Mouse (Mus musculus) limb, embryonic 11.5 days (tissue): ENCODE results near the gene Gm10972. TPM values are rescaled to one million over a fixed set of nuclear protein-coding genes. Genes with fewer than 3 reads are reported as not detected.
"Not testable (repeated sequence)": the region's sequence is repeated elsewhere in the genome, so short reads cannot be mapped to it uniquely, and the experiment has no call there.

ENCODE experiments used
- ATAC-seq: fragments of 200-750 bp; cut with Nextera tagmentation; 2 replicates; pipeline ENCODE4 v1.8.0; 2017; ENCODE audit warnings: low read depth; ENCODE audit not compliant: insufficient number of reproducible peaks, low FRiP score, low TSS enrichment
- DNase-seq: peaks from one replicate; pipeline ENCODE4 v3.0.0-alpha.2; 2015; ENCODE audit warnings: low spot score
- H3K27ac ChIP-seq: fragments of 300-500 bp; sonication (generic); replicated peaks from 2 replicates; pipeline ENCODE4 v1.5.1; 2014; ENCODE audit warnings: low read depth, mild to moderate bottlenecking, low read length
- H3K27me3 ChIP-seq: fragments of 300-500 bp; sonication (generic); 2 replicates; pipeline ENCODE4 v1.6.1; 2014; ENCODE audit warnings: mild to moderate bottlenecking, low read length, mixed read lengths; ENCODE audit not compliant: control insufficient read depth, insufficient read depth
- H3K36me3 ChIP-seq: fragments of 300-500 bp; sonication (generic); 2 replicates; pipeline ENCODE4 v1.6.1; 2014; ENCODE audit warnings: mild to moderate bottlenecking, low read length, moderate library complexity, mixed read lengths; ENCODE audit not compliant: control insufficient read depth, insufficient read depth
- H3K4me1 ChIP-seq: fragments of 300-500 bp; sonication (generic); 2 replicates; pipeline ENCODE4 v1.6.1; 2014; ENCODE audit warnings: low read length, mixed read lengths; ENCODE audit not compliant: control insufficient read depth, insufficient read depth
- H3K4me2 ChIP-seq: fragments of 300-500 bp; sonication (generic); 2 replicates; pipeline ENCODE4 v1.6.1; 2014; ENCODE audit warnings: low read depth, mild to moderate bottlenecking, moderate library complexity; ENCODE audit not compliant: severe bottlenecking
- H3K4me3 ChIP-seq: fragments of 300-500 bp; sonication (generic); 2 replicates; pipeline ENCODE4 v1.5.1; 2014; ENCODE audit warnings: low read depth, low read length
- H3K9ac ChIP-seq: fragments of 300-500 bp; sonication (generic); 2 replicates; pipeline ENCODE4 v1.6.1; 2014; ENCODE audit warnings: mild to moderate bottlenecking, low read length
- H3K9me3 ChIP-seq: fragments of 300-500 bp; sonication (generic); 2 replicates; pipeline ENCODE4 v1.6.1; 2016; ENCODE audit warnings: low read length; ENCODE audit not compliant: control insufficient read depth
- WGBS: fragments of 180-500 bp; shearing (Covaris S2); extraction: QIAGEN DNeasy Blood & Tissue Kit; methylation state at CpG from one replicate; pipeline ENCODE4 v1.1.7; 2014; 5-methylcytosine and 5-hydroxymethylcytosine counted together
- polyA plus RNA-seq: library from polyadenylated mRNA; unstranded; fragments of >200 nt; fragmentation: Nextera tagmentation; extraction: Ambion mirVana; gene quantifications from 2 replicates; pipeline ENCODE4 v1.2.1, GENCODE M21; 2014

Gm10972 gene
- polyA plus RNA-seq, 1 experiment from 2014 or later: not detected

DNA sequence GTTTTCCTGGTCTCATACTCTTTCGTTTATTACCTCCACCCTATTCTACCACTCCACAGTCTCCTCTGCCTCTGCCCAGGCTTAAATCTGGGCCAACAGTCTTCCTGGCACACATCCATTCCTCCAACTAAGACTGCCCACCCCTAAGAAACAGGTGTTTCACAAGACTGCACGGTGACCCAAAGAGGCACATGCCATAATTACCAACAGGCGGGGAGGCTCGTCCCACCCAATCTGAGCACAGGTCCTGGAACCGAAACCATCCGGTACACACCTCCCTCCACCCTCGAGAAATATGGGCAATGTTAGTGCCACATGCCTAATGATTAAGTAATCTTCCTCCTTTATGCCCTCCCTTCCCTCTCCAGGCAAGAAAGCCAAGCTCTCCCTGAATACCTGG lies 7.5 kb downstream of the Gm10972 start:
- Histone ChIP-seq H3K4me2 (no peak overlapping the region), H3K27me3 (no peaks in the 10 kb centered on the region), H3K36me3 (no peaks in the 10 kb centered on the region), H3K9me3 (no peaks in the 10 kb centered on the region), H3K4me3 (no peak overlapping the region), H3K27ac (no peak overlapping the region), H3K4me1 (peaks cover 11% of the 10 kb centered on the region), H3K9ac (no peak overlapping the region)
- no peak for ATAC-seq
- DNase-seq: no peak
- 61% methylated on average over 7 of the region's 7 CpGs for WGBS

- not testable (repeated sequence) for DNase-seq, H3K36me3 ChIP-seq, H3K4me2 ChIP-seq, H3K9ac ChIP-seq, H3K4me3 ChIP-seq, ATAC-seq, H3K9me3 ChIP-seq, H3K27me3 ChIP-seq, H3K27ac ChIP-seq
- WGBS: 84% methylated on average over 1 of the region's 1 CpGs
- peaks cover 13% of the 10 kb centered on the region for H3K4me1 ChIP-seq
Observed at GRCm38 (mm10) chr3:94653967-94654366, 11.1 kb downstream of the Gm10972 start.

- DNase-seq: peak; percentile 29
- Histone ChIP-seq H3K4me3 (peak overlapping the region; percentile 18), H3K4me2 (peak overlapping the region; percentile 53)
- H3K9ac ChIP-seq, H3K36me3 ChIP-seq, H3K4me1 ChIP-seq, H3K27ac ChIP-seq, H3K27me3 ChIP-seq, H3K9me3 ChIP-seq: not testable (repeated sequence)
- peak; percentile 55; the same call in 1 of the 2 replicates for ATAC-seq
- under 1% methylated on average over 23 of the region's 47 CpGs for WGBS
Observed at GRCm38 (mm10) chr3:94657852-94658739, 15.2 kb downstream of the Gm10972 start.

- DNase-seq, H3K27ac ChIP-seq, H3K27me3 ChIP-seq, H3K9me3 ChIP-seq, H3K36me3 ChIP-seq, H3K9ac ChIP-seq, H3K4me1 ChIP-seq: not testable (repeated sequence)
- ATAC-seq: peak; percentile 88
- Histone ChIP-seq H3K4me3 (peak within 1 kb of the TSS; percentile 18), H3K4me2 (peak within 1 kb of the TSS; percentile 53)
- WGBS: under 1% methylated on average over 18 of the region's 33 CpGs
Observed at GRCm38 (mm10) chr3:94658740-94659095, 15.8 kb downstream of the Gm10972 start, which contains the start of gene Tuft1. Tuft1 (minus strand) TSS chr3:94658872.

DNA sequence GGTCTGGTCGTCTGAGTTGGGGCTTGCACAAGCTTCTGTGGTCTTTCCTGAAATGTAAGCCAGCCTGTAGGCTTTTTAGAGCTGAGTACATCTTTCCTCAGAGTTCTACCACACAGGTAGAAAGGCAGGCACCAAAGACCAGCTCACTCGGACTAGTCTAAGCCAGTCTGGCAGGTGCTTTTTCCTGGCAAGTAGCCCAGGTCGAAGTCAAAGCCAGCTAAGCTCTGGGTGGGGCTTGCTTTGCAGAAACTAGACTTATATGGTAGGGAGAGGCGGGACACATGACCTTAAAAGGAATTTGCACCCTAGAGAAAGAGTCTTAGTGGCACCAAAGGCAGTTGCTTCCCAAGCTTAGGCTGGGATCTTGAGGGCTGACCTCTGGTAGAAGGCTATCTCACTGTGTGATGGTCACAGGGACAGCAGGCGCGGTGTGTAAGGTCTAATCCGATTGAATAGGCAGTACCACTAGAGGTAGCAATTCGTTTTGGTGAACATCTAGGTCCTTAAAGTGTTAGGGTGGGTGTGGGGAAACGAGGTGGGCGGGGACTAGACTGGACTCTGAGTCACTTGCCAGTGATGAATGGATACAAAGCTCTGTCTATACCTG lies 16.3 kb downstream of the Gm10972 start:
- H3K4me3 ChIP-seq, H3K36me3 ChIP-seq, H3K4me2 ChIP-seq, H3K27me3 ChIP-seq, H3K9ac ChIP-seq, H3K4me1 ChIP-seq, H3K9me3 ChIP-seq, DNase-seq, H3K27ac ChIP-seq: not testable (repeated sequence)
- WGBS: 26% methylated on average over 7 of the region's 10 CpGs
- ATAC-seq: peak; percentile 44

DNA sequence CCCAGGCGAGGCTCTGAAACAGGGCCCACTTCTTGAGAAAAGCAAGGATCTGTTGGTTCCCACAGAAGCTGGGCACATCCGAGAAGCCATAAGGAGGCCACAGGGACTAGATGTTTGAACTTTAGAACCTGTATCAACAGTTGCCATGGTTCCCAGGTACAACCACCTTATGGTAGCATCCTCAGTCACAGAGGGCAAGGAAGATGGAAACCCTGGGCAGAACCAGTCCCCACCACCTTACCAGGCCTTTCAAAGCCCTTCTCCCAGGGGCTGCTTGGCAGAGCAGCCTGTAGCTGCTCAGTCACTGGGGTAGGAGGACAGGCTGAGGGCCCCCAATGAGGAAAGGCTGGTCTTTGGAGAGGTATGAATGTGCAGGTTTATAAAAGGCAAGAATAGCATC lies 17.9 kb downstream of the Gm10972 start:
- ATAC-seq, H3K36me3 ChIP-seq, H3K9me3 ChIP-seq, H3K4me3 ChIP-seq, H3K4me2 ChIP-seq, H3K4me1 ChIP-seq, H3K9ac ChIP-seq, H3K27me3 ChIP-seq, DNase-seq, H3K27ac ChIP-seq: not testable (repeated sequence)
- WGBS: 92% methylated on average over 2 of the region's 2 CpGs

DNA sequence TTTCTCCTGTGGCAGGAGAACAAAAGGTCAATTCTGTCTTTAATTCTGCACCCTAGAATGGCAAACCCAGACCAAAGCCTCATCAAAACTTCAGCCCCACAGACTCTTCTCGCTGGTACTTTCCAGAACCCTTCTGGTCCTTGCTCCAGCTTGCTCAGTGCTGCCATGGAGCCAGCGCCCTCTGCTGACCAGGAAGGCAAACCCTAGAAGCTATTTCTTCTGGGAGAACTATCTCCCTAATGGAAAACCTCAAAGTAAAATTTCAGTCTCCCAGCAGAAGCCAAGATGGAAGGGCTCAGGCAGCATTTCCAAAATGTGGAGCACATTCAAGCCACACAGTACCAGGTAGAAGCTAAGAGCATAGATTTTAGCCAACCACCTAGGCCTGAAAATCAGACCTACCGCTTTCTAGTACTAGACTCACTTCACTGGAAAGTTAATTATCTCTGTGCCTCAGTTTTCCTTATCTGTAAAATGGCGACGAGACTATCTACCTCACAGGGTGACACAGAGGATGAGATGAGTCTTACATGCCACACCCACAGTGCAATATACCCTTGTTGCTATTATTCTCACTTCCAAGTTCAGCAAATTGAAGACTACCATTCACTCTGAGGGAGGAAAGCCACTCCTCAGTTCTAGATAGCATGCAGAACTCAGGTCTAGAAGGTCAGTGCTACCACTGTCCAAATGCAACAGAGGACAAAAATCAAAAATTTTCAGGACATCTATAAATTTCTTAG lies 22.3 kb downstream of the Gm10972 start:
- not testable (repeated sequence) for H3K9me3 ChIP-seq, H3K36me3 ChIP-seq, H3K27ac ChIP-seq, H3K4me1 ChIP-seq, H3K9ac ChIP-seq, DNase-seq, ATAC-seq, H3K4me3 ChIP-seq, H3K27me3 ChIP-seq, H3K4me2 ChIP-seq
- 86% methylated on average over 3 of the region's 5 CpGs for whole genome bisulfite sequencing

GRCm38 (mm10) chr3:94665896-94666295 lies 23.0 kb downstream of the Gm10972 start:
- not testable (repeated sequence) for H3K4me1 ChIP-seq, DNase-seq, H3K9ac ChIP-seq, H3K4me2 ChIP-seq, H3K9me3 ChIP-seq, H3K27ac ChIP-seq, H3K27me3 ChIP-seq, H3K36me3 ChIP-seq, ATAC-seq, H3K4me3 ChIP-seq
- 27% methylated on average over 7 of the region's 7 CpGs for WGBS
